Mouse (Mus musculus): ENCODE results near the gene Dph5.

- TF ChIP-seq POLR2A (IDR thresholded peaks at IDR 0.05; ENCODE audit: insufficient read length, low read depth) (no peak), REST (IDR thresholded peaks at IDR 0.05; ENCODE audit: insufficient read depth, insufficient read length) (no peak), POLR2AphosphoS2 (IDR thresholded peaks at IDR 0.05; ENCODE audit: insufficient read length, low read depth) (no peak), E2F4 (IDR thresholded peaks at IDR 0.05; ENCODE audit: insufficient read depth) (no peak), MAX (IDR thresholded peaks at IDR 0.05; ENCODE audit: low read depth) (no peak), TCF12 (IDR thresholded peaks at IDR 0.05; ENCODE audit: insufficient read depth, poor library complexity, severe bottlenecking) (no peak), USF1 (IDR thresholded peaks at IDR 0.05; ENCODE audit: low read depth) (no peak), MYOG (IDR thresholded peaks at IDR 0.05; ENCODE audit: control insufficient read depth in 1 of 3, insufficient read depth in 1 of 3, insufficient read length in 2 of 3, low read depth in 2 of 3) (no peak), MYOD1 (IDR thresholded peaks at IDR 0.05; ENCODE audit: control insufficient read depth in 1 of 3, insufficient read length in 2 of 3, low read depth in 2 of 3) (no peak), CEBPB (IDR thresholded peaks at IDR 0.05; ENCODE audit: insufficient read depth, poor library complexity, severe bottlenecking) (no peak)
These were observed 20.5 kb upstream of the Dph5 start for GRCm38 (mm10) chr3:115867150-115867549.
